Mouse (Mus musculus): ENCODE results near the gene Fat1.

DNA sequence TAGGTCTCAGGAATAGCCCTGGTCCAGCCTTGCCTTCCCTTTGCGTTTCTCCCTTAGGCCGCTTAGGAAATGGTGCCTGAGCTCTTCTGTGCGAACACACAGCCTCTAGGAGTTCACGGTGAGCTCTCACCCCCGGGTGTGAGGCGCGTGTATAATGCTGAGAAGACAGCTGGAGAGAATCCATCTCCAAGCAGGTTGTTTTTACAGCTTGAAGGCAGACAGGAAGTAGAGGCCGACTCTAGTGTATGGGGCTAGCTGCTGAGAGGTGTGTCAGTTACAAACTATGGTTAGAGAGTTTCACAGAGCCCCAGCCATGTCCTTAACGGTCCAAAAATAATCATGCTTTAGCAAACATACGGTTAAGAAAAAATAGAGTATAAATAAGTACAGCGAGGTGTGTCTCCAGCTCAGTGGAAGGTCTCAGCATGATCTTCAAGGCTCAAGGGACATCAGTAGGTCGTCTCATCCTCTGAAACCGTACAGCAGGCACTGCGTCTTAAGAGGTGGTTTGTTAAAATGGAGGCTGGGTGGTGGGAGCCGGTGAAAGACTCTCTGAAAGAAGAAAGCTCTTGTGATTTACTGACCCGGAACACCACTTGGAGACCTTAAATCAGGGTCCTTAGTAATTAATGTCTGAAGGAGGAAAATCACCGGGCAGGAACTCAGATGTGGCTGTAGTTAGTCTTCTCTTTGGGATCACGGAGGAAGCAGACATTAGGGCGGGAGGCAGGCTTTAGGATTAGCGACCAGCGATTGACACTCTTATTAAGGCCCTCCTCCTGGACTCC, 56.6 kb downstream of the Fat1 start:
- TF ChIP-seq CTCF (IDR thresholded peaks at IDR 0.05) (no peak), EP300 (IDR thresholded peaks at IDR 0.05; ENCODE audit: insufficient read depth, low read depth, low read length) (no peak), POLR2A (IDR thresholded peaks at IDR 0.05; ENCODE audit: insufficient read depth, low read depth, low read length) (no peak)
